Mouse (Mus musculus) regulatory T cell (primary cell): ENCODE data around the gene Sept9.

Source experiments
- in situ Hi-C: fragments of 300-600 bp; cut with MboI, MseI; formaldehyde crosslinking; loops from one replicate; pipeline ENCODE4 v1.15.1; 2025; ENCODE audit warnings: high pct_unique_total_duplicates

The Sept9 gene

DNA sequence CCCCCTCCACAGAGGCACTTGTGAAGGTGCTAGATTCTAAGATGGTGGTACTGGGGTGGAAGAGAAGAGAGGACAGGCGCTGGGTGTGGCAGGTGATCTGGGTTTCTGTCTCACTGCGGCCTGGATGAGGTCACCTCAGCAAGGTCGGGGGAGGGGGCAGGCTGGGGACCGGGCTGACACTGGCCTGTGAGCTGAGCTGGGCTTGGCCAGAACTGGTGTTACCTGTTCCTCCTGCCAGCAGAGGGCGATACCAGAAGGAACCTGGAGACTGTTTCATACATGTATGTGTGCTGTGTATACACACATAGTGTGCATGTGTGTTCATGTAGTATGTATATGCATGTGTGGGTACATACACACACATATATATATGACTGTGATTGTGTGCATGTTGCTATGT lies 23.2 kb upstream of the Sept9 start:
- in situ Hi-C loops: loop anchor here (5.0 kb wide), 1 partner anchor 104 kb away; no protein-coding TSS in a partner anchor

DNA sequence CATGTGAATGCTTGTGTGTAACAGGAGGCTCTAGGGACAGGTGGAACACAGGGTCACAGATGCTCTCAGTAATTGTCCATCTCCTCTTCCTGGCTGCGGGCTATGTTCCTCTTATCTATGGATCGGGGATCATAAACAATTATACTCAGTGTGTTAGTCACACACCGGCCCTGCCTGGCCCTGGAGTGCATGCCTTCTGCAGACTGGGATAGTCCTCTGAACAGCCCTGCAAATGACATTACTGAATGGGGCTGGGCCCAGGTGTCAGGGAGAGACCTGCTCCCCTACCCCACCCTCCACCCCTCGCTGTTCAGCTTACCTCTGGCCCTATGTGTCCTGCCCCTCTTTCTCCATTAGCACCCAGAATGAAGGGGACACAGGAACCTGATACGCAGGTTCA lies 22.6 kb upstream of the Sept9 start:
- in situ Hi-C loops: loop anchor here (5.0 kb wide), 1 partner anchor 105 kb away; no protein-coding TSS in a partner anchor

DNA sequence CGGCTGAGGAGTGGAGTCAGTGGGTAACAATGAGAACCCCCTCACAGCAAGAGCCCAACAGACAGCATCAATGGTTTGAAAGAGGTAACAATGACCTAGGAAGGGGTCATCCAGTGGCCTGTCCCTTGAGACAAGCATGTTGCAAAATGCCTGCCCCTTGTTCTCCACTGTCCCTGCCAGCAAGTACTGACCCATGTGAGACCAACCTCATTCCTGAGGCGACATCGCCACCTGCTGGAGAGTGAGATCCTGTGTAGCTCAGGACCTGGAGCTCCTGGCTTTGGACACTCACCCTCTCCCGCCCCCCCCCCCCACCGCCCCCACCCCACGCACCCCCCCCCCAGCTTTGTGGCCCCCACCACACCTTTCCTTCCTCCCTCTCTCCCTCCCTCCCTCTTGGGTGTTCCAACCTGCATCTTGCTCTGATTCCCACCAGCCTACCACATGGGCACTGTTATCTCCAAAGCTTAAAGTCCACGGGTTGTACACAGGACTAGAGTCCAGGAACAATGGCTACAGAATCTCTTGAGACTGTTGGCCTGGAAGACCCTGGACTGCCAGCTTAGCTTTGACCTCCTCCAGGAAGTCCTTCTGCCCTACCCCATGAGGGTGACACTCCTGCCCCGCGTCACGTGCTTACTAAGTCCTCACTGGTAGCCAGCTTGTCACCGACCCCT lies 22.0 kb upstream of the Sept9 start:
- in situ Hi-C loops: loop anchor here (5.0 kb wide), 1 partner anchor 105 kb away; no protein-coding TSS in a partner anchor

DNA sequence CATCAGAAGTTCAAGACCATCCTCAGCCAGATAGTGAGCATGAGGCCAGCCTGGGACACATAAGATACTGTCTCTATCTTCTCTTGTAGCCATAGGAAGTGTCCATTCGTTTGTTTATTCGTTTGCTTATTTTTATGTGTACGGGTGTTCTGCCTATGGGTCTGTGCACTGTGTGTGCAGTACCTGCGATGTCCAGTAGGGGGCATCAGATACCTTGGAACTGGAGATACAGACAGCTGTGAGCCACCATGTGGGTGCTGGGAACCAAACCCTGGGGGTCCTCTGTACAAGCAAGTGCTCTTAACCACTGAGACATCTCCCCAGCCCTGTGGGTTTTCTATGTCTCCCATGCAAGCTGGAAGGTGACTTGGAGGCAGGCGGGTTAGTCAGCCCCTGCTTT lies 19.6 kb upstream of the Sept9 start:
- in situ Hi-C loops: loop anchor here (5.0 kb wide), 1 partner anchor 108 kb away; no protein-coding TSS in a partner anchor

DNA sequence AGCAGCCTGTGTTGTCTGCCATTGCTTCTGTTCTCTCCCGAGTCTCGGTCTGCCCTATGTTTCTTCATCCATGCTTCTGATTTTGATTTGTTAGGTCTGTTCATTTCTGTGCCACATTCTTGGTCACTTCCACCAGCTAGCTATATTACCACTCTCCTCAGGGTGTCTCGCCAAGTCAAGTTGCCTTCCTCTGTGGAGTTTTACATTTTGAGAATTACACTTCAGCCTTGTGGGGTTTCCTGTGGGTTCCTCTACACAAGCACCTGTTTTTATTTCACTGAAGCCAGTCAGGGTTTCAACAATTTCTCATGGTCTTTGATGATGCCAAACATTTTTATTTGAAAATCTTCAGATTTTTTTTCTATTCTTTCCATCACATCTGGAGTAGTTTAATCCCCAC lies 16.7 kb upstream of the Sept9 start:
- in situ Hi-C loops: no loop called here

DNA sequence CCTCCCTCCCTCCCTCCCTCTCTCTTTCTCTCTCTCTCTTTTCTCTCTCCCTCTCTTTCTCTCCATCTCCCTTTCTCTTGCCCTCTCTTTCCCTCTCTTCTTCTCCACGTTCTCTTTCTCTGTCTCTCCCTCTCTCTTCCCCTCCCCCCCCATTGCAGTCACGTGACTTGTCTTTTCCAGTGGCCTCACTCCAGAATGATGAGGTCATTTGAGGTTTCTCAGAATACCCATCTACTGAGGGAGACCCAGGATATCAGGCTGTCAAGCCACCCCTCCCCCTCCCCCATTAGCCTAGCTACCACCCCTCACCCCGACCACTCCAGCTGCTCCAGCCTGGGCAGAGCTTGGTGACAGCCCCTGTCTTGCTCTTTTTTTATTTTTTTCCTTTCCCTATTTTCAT lies 16.2 kb upstream of the Sept9 start:
- in situ Hi-C loops: no loop called here

DNA sequence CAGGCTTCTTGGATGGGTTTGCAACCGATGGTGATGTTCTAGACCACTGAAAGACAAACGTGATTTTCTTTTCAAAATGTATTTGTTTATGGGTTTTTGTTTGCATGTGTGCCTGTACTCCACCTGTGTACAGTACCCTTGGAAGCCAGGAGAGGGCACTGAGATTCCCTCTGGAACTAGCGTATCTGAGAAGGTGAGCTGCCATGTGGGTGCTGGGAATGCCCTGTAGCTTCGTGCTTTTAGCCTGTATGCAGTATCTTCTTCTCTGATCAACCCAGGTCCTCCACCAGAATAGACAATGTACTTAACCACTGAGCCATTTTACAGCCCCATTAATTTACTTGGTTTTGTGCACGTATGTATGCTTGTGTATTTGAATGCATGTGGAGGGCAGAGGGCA lies 15.6 kb upstream of the Sept9 start:
- in situ Hi-C loops: no loop called here

DNA sequence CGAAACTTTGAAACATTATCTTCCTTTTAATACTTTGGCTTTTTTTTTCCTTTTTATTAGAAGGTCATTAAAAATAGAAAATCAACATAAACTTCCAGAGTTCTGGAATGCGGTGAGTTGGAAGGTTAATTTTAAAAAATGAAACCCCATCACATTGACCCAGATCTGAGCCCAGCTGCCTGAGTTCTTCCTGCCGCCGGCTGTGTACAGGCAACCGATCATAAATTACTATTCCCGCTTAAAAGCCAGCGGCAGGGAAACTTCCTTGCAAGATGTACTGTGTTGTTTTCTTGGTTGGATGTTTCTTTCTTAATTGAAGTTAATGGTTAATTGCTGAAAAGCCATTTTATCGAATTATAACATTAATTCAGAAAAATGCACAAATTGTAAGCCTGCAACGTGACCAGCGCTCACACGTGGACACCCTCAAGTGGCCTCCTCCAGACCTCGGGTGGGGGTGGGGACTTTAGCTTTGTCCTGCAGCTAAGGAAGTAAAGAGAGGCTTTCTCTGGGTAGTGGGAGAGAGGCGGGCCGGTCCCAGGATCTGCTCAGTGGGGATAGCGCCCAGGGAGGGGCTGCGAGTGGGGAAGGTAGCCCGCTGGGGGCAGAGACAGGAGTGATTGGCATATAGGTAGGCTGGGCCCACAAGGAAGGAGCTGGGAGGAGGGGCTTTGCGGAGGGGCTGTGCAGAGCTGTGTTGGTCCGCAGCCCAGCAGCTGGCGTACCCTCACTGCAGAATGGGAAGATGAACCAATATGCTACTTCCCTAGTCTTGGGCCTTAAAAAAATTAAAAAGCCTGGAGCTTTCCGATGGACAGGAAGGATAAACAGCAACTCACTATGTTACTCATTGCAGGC lies 14.2 kb upstream of the Sept9 start:
- in situ Hi-C loops: no loop called here

DNA sequence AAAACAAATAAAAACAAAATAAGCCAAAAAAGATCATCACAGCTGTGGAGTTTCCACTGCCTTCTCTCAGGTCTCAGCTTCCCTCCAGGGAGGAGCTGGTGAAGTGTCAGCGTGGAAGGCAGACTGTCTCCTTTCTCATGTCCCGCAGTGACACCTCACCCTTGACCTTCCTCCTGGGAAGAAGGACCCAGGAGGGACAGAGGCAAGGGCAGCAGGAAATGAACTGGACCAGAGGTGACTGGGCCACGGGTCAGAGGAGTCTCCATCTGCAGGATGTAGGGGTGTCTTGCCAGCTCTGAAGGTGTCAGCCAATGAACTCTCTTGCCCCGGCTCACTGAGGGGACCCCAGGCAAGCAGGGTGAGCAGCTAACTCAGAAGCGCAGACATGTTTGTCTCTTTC lies 7.9 kb upstream of the Sept9 start:
- in situ Hi-C loops: no loop called here

DNA sequence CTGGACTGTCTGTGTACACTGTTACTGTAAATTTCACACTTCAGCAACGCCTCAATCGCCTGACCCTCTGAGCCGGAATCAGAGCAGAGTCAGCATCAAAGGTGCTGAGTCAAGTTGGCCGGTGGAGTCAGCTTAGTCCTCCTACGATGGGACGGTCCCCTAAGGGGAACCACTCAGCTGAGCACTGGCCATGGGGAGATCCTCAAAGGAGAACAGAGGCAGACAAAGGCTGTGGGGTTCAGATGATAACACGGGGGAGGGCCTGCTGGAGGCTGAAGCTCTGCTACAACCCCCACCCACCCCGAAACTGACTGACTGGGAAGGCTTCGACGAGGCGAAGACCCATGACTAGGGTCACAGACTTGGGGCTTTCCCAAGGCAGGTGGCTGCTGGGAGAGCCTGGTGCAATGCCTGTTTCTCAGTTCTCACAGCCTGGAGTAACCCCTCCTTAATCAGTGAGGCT lies 5.0 kb upstream of the Sept9 start:
- in situ Hi-C loops: no loop called here

DNA sequence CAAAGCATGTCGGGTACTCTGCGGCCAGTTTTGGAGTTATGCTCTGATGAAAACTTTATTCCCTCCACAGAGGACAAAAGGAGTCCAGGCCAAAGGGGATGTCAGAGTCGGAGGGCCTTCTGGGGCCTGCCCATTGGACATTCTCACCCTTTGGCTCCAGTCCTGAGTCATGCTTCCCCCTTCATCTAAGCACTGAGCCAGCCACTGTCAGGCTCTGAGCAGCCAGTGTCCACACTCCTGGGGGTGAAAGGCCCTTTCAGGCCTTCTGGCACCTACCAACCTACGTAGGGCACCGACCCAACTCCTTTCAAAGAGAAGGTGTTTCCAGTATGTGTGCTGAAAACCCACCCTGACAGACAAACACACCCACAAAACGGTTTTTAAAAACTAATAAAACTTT lies 3.8 kb upstream of the Sept9 start:
- in situ Hi-C loops: no loop called here

DNA sequence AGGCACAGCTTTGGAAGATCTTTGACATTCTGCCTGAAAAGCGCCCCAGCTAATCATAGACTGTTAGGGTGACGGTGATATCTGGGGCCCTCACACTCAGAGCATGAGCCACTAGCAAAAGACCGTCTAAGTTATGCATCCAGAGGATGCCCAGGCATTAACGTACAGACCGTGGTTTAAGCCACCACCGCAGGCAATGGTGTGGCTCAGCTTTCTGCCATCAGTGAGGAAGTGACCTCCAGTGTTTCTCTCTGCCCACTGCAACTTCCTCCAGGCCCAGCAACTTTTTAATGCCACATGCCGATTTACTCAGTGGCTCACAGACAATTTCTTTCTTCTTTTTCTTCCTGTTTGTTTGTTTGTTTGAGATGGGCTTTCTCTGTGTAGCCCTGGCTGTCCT lies 2.8 kb upstream of the Sept9 start:
- in situ Hi-C loops: no loop called here

DNA sequence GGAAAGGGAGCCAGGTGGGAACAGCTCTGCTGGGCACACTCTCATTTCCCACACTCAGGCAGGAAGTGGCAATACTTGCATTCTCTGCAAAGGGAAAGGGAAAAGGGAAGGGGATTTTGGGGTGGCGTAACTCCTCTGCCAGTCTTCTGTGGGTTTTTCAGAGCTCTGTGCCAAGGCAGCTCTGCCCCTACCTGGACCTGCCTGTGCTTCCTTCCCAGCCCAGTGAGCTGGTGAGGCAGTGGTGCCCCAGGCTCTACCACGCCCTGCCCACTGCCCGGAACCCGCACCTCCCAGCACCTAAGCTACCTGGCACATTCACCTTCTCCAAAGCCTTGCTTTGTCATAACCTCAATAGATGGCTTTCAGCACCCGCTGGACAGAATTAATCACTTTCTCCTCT lies 1.3 kb upstream of the Sept9 start:
- in situ Hi-C loops: no loop called here

DNA sequence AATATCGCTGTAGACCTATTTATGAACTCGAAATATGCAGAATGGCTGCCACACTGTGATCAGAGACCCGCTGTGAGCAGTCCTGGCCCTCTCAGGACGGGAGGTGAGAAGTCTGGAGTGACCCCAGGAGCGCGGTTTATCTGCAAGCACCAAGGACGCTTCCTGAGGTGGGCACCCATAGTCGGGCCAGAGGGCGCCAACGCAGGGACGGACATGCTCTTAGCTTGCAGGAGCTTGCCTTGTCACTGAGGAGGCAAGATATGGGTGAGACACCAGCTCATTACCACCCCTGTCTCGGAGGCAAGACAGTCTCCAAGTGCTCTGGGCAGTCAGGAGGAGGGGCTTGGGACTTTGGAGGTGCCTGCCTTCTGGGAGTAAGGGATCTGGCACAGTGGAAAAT lies 2.4 kb downstream of the Sept9 start:
- in situ Hi-C loops: no loop called here

DNA sequence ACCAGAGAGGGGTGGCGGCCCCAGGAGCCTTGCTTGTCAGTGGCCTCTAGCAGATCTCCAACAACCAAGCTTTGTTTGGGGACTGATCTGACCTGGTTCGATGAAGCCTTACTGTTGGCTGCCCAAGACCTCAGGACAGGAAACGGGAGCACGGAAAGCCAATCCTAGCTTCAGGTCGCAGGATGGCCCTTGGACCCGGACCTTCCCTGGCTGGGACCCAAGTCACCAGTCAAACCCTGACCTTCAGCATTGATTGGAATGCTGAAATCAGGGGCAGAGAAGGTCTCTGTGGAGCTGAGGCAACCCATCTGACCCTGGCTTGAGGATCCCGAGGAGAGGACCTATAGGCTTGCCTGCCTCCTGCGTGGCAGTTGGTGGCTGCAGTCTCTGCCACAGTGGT lies 5.1 kb downstream of the Sept9 start:
- in situ Hi-C loops: no loop called here

DNA sequence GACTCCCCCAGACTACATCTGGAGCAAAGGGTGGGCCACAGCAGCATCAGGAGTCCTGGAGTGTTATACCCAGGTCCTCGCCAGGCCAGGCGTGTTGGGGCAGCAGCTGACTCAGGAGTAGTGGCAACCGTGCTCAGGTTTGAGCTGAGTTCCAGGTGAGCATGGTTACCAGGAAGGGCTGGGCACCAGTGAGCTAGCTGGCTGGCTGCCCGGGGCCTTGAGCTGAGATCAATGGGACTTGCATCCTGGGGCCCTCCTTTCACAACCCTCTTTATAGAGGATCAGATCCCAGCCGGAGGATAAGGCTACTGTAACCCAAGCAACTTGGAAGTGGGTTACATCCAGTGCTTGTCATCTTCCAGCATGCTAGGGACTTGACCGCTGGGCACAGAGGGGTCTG lies 5.6 kb downstream of the Sept9 start:
- in situ Hi-C loops: no loop called here

DNA sequence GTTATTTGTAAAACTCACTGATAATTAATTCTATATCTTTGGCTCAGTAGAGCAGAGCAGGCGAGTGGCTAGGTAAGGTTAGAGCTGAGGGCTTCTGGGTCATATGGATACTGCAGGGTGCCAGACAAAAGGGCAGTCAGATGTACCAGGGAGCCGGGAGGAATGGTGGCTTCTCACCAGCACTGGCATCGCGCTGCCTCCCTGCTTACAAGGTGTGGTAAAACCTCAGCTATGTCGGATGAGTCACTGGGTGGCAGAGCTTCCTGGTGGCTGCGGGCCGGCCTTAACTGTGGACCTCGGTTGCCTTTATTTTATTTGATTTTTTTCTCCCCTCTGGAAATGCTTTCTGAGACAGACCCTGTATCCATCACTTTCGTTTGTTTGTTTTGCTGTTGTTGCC lies 6.0 kb downstream of the Sept9 start:
- in situ Hi-C loops: no loop called here

DNA sequence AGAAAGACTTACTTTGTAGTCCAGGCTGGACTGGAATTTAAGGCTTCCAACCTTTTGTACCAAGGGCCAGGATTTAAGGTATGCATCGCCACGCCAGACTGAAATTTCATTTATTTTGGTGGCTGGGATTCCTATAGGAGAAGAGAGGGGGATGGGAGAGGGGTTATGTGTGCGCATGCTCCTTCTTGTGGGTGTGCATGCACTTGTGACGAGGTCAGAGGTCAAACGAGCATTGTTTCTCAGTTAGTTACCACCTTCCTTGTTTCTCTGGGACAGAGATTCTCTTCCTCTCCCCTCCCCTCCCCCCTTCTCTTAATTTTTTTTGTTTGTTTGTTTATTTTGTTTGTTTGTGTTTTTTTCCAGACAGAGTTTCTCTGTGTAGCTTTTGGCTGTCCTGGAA lies 8.0 kb downstream of the Sept9 start:
- in situ Hi-C loops: no loop called here

DNA sequence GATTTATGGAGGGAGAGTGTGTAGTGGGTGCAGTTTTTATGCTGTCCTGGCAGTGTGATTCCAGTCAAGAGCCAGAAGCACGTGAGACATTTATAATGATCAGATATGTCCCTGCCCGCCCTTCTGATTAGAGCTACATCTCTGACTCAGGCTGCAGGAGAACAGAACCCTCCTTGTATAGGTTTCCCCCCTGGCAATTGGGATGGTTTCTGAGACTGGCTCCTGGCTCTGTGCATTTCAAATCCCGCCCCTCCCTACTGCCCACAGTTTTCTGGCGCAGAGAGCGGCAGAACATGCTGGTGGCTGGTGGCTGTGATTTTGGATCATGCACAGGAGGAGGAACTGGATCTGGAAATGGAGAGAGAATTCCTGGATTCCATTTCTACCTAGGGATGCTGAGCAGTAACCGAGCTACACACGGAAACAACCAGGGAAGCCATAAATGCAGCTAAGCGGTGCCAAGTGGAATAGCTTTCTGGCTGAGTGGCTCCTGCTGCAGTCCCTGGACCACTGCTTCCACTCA lies 8.8 kb downstream of the Sept9 start:
- in situ Hi-C loops: no loop called here

DNA sequence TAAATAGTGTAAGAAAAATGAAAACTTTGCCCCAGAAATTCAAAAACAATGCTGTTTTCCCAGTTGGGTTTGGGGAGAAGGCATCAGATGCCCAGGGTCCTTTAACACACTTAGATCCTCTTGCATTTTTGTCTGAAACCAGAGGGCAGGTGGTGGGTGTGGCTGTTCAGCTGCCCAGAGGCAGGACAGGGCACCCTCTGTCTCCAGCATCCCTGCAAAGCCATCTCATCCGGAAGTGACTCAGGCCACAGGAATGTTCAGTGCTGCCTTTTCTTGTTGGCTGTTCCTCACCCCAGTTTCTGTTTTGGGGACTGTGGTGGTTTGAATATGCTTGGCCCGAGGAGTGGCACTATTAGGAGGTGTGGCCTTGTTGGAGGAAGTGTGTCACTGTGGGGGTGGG lies 17.3 kb downstream of the Sept9 start:
- in situ Hi-C loops: no loop called here

DNA sequence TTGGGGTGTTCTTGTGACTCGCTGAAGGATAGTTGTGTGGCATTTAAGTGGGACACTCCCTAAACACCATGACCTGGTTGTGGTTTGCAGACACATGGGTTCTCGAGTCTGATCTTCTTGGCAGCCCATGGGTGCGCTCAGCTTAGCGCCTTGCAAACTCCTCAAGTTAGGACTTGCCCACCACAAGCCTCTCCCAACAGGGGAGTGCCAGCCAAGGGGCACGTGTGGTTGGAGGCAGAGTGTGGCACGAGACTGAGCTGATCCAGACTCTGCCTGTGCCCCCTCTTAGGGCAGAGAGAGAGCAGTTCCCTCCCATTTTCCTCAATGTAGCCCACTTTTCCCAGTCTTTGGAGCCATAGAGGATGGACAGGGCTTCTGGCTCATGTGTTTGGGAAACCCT lies 18.6 kb downstream of the Sept9 start:
- in situ Hi-C loops: no loop called here

DNA sequence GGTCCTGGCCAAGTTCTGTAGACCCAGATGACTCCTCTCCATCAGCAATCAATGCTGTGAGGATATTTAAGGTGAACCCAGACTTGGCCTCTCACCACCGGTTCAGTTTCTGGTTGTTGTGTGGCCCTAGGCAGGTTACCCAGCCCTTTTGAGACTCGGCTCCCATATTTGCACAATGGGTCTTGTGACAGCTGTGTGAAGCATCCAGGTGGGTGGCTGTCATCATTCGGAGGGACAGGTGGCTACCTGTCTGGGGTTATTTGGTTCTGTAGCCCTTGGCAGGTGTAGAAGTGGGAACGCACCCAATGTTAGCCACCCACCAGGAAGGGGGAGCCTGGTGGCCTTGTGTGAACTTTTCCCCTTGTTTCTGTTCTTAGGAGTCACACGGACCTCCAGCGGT lies 19.0 kb downstream of the Sept9 start:
- in situ Hi-C loops: no loop called here

DNA sequence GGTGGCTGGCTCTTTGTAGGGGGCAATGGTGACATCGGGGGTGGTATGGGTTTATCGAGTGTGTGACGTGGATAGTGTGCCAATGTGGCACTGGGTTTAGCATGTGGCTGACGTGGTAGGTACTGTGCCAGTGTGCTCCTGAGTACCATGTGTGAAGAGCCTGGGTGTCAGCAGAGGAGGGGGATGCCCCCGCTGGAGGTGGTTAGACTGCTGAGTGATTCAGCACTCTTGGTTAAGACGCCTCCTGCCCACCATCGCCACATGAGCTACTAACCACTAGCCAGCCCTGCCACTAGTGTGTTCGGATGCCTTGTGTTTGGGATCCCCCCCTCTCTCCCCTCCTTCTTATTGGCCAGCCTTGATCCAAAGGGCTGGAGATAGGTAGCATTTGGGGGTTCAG lies 21.3 kb downstream of the Sept9 start:
- in situ Hi-C loops: no loop called here
